Mouse (Mus musculus) granulocyte monocyte progenitor cell, adult 5-6 weeks (primary cell): ENCODE results near the gene Reck. TPM values are rescaled to one million over a fixed set of nuclear protein-coding genes. Genes with fewer than 3 reads are reported as not detected.

Experiments used
- ATAC-seq: replicated peaks from 2 replicates; pipeline ENCODE4 v1.8.0; 2016; ENCODE audit warnings: mild to moderate bottlenecking, moderate TSS enrichment, inconsistent platforms; ENCODE audit not compliant: poor library complexity, severe bottlenecking
- total RNA-seq, 2 experiments: library from RNA; stranded (forward) in 1 of 2; stranded (reverse) in 1 of 2; fragments of 200-712, 200-1000 nt in 1 of 2; fragments of >200 nt in 1 of 2; fragmentation: Nextera tagmentation in 1 of 2; gene quantifications; 2 replicates each; pipeline ENCODE4 v1.2.3; 2014 to 2017

Gene Reck
- total RNA-seq, 2 experiments from 2014 or later = 1.4 to 5.5 TPM

GRCm38 (mm10) chr4:43988976-43989375, 113.6 kb downstream of the Reck start:
- ATAC-seq = no peak

GRCm38 (mm10) chr4:43993072-43993471, 117.7 kb downstream of the Reck start:
- ATAC-seq = no peak

- no peak for ATAC-seq
These were observed 119.0 kb downstream of the Reck start for GRCm38 (mm10) chr4:43994342-43994741.

Other genes with a start within 250 kb of the Reck start
- 0.64 TPM in 1 of 2 replicates, not detected in the other for gene Npr2, start 243.6 kb upstream of the Reck start, total RNA-seq (2014; fragmentation: Nextera tagmentation)
- 0.31 and 0.56 TPM in 2 replicates for gene Npr2, start 243.6 kb upstream of the Reck start, total RNA-seq (2017)
- 1.3 TPM in 1 of 2 replicates, not detected in the other for gene Spag8, start 221.9 kb upstream of the Reck start, total RNA-seq (2014; fragmentation: Nextera tagmentation)
- gene Spag8, start 221.9 kb upstream of the Reck start, total RNA-seq (2017) = not detected in 2 replicates
- gene Hint2, start 219.1 kb upstream of the Reck start, total RNA-seq (2014; fragmentation: Nextera tagmentation) = 58.6 and 78.3 TPM in 2 replicates
- 55.1 and 63.3 TPM in 2 replicates for gene Hint2, start 219.1 kb upstream of the Reck start, total RNA-seq (2017)
- gene Tmem8b, start 206.6 kb upstream of the Reck start, total RNA-seq (2014; fragmentation: Nextera tagmentation) = 1.9 and 4.9 TPM in 2 replicates
- gene Tmem8b, start 206.6 kb upstream of the Reck start, total RNA-seq (2017) = 0.46 and 0.52 TPM in 2 replicates
- gene Fam221b, start 206.4 kb upstream of the Reck start, total RNA-seq (2014; fragmentation: Nextera tagmentation) = not detected in 2 replicates
- 0.34 and 0.36 TPM in 2 replicates for gene Fam221b, start 206.4 kb upstream of the Reck start, total RNA-seq (2017)
- gene Olfr70, start 174.7 kb upstream of the Reck start, total RNA-seq (2014; fragmentation: Nextera tagmentation) = not detected in 2 replicates
- not detected in 2 replicates for gene Olfr70, start 174.7 kb upstream of the Reck start, total RNA-seq (2017)
- gene Olfr71, start 165.3 kb upstream of the Reck start, total RNA-seq (2014; fragmentation: Nextera tagmentation) = not detected in 2 replicates
- gene Olfr71, start 165.3 kb upstream of the Reck start, total RNA-seq (2017) = not detected in 2 replicates
- gene Hrct1, start 148.3 kb upstream of the Reck start, total RNA-seq (2014; fragmentation: Nextera tagmentation) = not detected in 2 replicates
- not detected in 2 replicates for gene Hrct1, start 148.3 kb upstream of the Reck start, total RNA-seq (2017)
- gene Spaar, start 145.5 kb upstream of the Reck start, total RNA-seq (2014; fragmentation: Nextera tagmentation) = not detected in 2 replicates
- gene Spaar, start 145.5 kb upstream of the Reck start, total RNA-seq (2017) = not detected in 2 replicates
- gene Olfr159, start 104.5 kb upstream of the Reck start, total RNA-seq (2014; fragmentation: Nextera tagmentation) = not detected in 2 replicates
- not detected in 2 replicates for gene Olfr159, start 104.5 kb upstream of the Reck start, total RNA-seq (2017)
- gene Olfr156, start 51.6 kb upstream of the Reck start, total RNA-seq (2014; fragmentation: Nextera tagmentation) = not detected in 2 replicates
- not detected in 2 replicates for gene Olfr156, start 51.6 kb upstream of the Reck start, total RNA-seq (2017)
- not detected in 2 replicates for gene Olfr157, start 35.3 kb upstream of the Reck start, total RNA-seq (2014; fragmentation: Nextera tagmentation)
- gene Olfr157, start 35.3 kb upstream of the Reck start, total RNA-seq (2017) = not detected in 2 replicates
- not detected in 2 replicates for gene Olfr155, start 24.0 kb upstream of the Reck start, total RNA-seq (2014; fragmentation: Nextera tagmentation)
- gene Olfr155, start 24.0 kb upstream of the Reck start, total RNA-seq (2017) = not detected in 2 replicates
- gene Glipr2, start 81.9 kb downstream of the Reck start, total RNA-seq (2014; fragmentation: Nextera tagmentation) = 8.2 and 12.7 TPM in 2 replicates
- gene Glipr2, start 81.9 kb downstream of the Reck start, total RNA-seq (2017) = 16.4 and 20.8 TPM in 2 replicates
- gene Ccin, start 108.0 kb downstream of the Reck start, total RNA-seq (2014; fragmentation: Nextera tagmentation) = not detected in 2 replicates
- 0.09 TPM in 1 of 2 replicates, not detected in the other for gene Ccin, start 108.0 kb downstream of the Reck start, total RNA-seq (2017)
- 280 and 311 TPM in 2 replicates for gene Clta, start 128.9 kb downstream of the Reck start, total RNA-seq (2014; fragmentation: Nextera tagmentation)
- gene Clta, start 128.9 kb downstream of the Reck start, total RNA-seq (2017) = 422 and 509 TPM in 2 replicates
- 32.9 and 42.7 TPM in 2 replicates for gene Gne, start 208.6 kb downstream of the Reck start, total RNA-seq (2014; fragmentation: Nextera tagmentation)
- 34.6 and 36.3 TPM in 2 replicates for gene Gne, start 208.6 kb downstream of the Reck start, total RNA-seq (2017)